Mouse (Mus musculus) CD4-positive helper T cell, adult 2 months (primary cell): ENCODE results near the gene Crocc2.
"Not testable (repeated sequence)": the region's sequence is repeated elsewhere in the genome, so short reads cannot be mapped to it uniquely, and the experiment has no call there.

ENCODE experiments used
- DNase-seq: peaks from one replicate; pipeline ENCODE4 v3.0.0-alpha.2; 2012; ENCODE audit warnings: low read depth, missing footprints, low spot score

Crocc2 gene

DNA sequence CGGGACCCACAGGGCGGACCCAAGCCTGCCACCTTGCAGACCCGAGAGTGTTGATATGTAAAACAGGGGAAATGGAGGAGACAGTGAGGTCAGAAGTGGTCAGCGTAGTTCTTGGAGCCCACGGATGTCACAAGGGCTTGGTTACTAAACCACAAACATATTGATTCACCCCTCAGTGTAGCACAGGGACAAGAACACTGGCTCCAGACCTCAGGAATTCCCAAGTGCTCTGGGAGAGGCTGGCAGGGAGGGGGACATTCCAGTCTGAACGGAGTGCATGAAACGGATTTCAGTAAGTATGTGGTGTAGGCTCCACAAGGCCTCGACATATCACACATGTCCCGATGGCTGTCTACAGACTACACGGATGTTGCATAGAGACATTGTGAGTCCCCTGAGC lies 6.6 kb upstream of the Crocc2 start:
- no peak for DNase-seq

DNA sequence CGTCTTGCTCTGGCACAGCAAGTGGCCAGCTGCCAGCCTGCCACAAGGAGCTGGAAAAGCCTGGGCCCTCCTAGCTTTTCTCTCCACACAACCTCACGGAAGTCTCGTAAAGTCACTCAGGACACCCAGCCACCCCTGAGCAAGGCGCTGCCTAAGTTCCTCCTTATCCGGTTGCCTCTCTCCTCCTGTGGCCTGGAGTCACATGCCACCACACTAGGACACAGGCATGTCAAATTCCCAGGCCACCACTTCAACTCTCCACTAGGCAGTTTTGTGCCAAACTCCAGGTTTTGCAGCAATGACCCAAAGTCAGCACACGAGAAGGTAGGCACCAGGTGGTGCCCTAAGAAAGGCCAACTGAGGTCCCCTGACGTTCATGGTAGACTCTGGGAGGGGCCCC lies 5.9 kb upstream of the Crocc2 start:
- no peak for DNase-seq

DNA sequence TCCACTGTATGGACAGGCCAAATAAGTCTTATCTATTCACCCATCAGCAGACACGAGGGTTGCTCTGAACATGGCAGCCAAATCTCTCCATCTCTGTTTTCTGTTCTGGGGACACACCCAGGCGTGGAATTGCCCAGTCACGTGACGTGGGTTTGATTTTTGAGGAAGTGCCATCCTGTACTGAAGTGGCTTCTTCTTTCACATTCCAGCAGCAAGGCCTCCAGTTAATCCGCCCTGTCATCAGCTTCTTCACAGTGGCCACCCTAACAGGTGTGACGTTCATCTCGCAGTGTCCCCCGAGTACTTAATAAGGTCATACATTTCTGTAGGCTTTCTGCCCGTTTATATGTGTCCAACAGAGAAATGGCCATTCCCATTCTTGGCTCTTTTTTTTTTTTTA lies 3.1 kb upstream of the Crocc2 start:
- no peak for DNase-seq

DNA sequence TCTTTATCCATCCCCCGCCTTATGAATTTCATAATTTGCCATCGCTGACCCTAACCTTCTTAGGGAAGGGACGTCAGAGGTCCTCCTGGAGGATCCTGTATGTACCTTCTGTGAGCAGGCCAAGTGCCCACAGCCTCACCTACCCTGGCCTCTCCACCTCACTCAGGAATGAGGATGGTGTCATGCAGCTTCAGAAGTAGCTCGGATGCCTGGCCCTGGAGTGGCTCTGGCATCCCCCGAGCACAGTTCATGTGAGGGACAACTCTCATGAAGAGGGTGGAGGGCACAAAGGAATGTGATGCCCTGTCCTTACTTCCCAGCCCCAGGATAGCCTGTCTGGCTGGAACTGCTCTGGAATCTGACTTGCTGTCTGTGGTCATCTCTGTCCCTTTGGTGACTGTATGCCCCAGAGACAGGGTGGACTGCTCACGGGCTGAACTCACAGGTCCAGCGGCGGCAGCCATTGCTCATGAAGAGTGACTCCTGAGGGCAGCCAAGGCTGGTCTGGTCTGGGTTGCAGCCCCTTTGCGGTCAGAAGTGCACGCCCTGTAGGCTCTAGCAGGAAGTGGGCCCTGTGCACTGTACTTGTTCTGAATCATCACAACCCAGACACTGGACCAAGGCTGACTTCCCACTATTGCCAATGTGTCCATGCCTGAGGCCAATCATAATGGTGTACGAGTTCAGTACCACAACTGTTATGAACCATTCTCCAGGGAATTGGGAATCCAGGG lies 2.0 kb upstream of the Crocc2 start:
- DNase-seq: no peak

DNA sequence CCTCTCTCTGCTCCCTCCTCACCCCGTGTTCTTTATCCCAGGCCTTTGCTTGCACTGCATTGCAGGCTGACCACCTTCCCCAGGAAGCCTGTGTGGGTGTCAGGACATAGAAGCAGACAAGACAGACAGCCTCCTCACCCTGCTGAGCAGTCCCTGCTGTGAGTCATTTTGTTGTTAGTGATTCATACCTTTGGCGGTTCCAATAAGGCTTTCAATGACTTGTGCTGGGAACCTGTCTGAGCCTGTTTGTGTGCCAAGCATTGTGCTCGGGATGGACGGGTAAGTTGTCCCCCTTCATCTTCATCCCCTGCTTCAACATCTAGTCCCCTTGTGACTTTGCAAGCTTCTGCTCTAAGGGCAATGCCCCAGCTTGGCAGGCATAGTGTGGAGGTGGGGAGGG lies 5.1 kb downstream of the Crocc2 start:
- no peak for DNase-seq

DNA sequence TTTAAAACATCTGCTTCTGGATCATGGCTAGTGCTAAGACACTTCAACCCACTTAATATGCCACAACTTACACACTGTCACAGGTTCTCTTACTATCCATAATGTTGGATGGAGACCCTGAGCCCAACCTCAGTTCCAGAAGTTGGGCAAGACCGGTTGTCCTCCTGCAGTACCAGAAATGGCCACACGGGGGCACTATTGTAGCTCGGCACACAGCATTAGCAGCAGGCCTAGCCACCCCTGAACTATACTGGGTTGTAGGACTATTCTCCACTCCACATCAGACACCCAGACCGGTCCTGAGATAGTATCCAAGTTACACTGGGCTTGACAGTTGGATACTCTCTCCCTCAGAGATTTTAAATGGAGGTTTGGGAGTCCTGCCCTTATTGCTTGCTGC lies 5.9 kb downstream of the Crocc2 start:
- peak; percentile 57 for DNase-seq

DNA sequence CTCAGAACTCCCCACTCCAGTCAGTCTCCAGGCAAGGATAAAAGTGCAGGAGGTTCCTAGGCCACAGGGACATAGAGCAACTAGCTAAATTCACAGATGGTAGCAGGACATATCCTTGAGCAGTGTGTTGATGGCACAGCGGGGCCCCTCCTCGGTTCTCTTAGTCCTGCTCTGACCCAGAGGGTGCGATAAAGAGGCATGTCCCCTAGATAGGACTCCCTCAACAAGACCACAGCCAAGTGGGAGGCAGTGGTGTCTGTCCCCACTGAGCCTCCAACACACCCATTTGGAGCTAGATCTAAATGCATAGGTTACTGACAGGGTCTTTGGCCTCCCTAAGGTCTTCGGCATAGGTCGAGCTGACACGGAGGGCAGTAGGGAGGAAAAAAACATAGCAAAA lies 7.3 kb downstream of the Crocc2 start:
- no peak for DNase-seq

DNA sequence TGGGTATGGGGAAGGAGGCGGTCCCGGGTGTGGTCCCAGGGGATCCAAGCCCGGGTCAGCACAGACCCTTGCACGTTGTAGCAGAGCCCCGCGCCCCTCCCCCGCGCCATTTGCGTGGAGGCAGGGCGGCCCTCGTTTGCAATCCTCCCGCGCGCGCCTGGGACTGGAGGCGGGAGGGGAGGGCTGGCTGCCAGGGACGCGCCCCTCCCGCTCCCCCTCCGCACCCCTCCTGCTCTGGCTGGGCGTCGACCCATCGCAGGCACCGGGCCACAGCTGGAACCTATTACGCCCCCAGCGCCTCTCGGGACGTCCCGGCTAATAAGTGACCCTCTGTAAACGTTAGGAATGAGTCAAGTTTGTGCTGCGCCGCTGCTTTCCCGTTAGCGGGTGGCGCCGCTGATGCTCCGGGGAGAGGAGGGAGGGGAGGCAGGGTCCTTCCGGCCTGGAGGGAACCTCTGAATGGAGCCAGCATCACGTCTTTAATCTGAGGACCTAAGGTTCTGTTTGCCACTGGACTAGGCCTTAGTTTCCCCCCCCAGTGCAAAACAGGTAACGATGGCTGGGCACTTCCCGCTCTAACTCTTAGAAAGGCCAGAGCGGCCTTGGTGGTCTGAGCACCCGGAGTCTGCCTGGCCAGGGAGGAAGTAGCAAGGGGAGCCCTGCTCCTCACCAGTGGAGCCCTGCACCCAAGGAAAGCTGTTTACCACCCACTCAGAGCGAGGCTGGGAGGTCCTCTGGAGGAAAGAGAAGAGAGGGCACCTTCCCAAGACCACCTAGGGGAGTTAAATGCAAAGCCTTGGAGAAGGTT lies 8.2 kb downstream of the Crocc2 start:
- no peak for DNase-seq

DNA sequence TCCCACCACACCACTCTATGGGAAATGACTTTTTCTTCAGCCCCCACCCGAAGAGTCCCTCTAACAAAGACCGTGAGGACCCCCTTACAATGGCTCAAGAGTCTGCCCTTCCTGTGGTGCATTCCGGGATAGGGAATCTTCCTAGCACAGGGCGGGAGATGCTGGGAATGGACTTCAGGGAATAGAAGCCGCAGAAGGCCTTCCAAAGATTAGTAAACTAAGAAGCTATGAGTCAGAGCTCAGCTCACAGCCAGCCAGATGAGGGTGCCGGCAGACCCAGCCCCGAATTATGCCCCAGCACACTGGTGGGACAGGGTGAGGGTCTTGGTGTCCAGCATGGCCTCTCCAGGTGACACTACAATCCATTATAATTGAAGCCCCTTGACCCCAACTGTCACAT lies 13.8 kb downstream of the Crocc2 start:
- DNase-seq: no peak

DNA sequence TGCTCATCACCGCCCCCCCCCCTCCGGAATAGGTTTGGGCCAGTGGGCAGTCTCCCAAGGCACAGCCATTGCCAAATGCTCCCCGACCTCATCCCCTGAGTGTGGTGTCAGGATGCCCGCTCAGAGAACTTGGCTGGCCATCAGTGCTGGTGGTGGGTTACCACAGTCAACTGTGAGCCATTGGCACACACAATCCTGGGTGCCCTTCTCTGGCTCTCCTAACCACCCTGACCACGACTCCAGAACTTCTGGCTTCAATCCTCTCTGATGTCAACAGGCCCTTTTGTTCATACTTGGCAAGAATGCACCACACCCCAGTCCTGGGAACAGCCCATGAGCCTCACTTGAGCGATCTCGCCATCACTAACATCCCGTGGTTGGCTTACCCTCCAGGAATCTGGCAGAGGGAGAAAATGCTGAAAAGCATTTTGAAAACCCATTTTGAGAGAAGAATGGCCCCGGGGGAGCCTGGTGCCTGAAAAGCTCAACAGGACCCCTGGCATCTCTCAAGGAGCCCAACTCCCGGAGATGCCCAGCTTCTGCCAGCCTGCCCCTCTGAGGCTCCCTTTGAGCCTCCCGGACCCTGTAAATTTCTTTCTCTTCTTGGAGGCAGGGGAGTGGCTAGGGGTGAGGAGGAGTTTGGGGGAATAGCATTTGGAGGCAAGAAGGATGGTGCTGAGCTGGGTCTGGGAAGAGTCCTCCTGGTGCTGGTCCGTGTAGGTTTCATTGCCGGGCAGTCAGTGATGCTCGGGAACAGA lies 15.7 kb downstream of the Crocc2 start:
- no peak for DNase-seq

DNA sequence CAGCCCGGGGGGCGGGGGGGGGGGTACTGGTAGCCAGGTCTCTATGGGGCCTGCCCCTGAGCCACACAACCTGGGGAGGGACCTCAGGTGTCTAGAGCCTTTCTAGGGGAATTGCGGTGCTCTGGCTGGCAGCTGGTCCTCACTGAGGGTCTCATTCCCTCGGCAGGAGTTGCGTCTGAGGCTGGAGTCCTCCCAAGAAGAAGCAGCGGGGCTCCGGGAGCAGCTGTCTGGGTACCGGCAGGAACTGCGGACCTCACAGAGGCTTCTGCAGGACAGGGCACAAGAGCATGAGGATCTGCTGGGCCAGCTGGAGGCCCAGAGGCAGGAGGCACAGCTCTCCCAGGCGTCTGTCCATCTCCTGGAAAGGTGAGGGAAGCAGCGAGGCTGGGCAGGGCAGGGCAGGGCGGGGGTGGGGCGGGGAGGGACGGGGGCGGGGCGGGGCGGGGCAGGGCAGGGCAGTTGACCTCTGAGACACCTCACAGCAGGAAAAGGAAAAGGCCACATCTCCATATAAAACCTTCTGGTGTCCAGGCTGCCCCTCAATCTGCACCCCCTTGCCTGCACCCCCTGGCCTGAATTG lies 22.3 kb downstream of the Crocc2 start:
- DNase-seq: no peak

DNA sequence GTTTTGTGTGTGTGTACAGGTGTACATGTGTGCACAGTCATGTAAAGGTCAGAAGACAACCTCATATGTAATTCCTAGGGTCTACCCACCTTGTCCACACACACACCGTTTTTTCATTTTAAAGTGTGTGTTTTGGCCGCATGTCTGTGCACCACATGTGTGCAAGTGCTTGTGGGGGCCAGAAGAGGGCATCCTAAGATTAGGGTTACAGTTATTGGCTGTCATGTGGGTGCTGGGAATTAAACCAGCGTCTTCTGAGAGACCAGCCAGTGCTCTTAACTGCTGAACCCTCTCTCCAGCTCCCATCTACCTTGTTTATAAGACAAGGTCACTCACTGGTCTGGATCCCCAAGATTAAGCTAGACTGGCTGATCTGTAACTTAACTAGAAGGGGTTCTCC lies 26.4 kb downstream of the Crocc2 start:
- DNase-seq: no peak

DNA sequence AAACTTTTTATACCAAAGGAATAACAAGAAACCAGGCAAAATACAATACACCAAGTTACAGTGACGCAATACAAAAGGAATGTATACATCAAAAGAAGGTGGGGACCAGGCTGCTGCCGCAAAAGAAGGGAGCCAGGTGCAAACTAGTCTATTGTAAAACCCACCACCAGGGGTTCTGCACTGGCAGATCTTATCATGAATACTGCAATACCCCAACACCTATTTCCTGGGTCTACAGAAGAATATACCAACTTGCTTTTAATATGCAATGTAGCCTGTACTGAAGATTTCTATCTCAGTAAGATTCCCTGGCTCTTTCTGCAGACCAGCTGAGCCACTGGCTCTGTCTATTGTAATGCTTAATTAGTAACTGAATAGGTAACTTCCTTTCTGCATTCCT lies 28.9 kb downstream of the Crocc2 start:
- DNase-seq: not testable (repeated sequence)

DNA sequence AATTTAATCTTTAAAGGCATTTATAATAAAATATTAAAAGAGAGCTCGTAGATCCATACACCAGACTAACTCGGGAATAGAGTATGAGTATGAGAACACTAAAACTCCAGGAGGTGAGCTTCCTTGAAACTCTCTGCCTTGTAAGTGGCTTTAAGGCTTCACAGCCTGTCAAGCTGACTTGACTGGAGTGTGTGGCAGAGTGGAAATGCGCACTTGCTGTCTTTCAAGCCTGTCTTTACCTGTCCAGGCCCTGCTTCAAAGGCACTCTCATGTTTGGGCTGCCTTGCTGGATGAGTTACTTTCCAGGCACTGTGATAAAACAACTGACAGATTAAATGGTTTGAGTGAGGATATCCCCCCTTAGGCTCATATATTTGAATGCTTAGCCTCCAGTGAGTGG lies 29.4 kb downstream of the Crocc2 start:
- no peak for DNase-seq

DNA sequence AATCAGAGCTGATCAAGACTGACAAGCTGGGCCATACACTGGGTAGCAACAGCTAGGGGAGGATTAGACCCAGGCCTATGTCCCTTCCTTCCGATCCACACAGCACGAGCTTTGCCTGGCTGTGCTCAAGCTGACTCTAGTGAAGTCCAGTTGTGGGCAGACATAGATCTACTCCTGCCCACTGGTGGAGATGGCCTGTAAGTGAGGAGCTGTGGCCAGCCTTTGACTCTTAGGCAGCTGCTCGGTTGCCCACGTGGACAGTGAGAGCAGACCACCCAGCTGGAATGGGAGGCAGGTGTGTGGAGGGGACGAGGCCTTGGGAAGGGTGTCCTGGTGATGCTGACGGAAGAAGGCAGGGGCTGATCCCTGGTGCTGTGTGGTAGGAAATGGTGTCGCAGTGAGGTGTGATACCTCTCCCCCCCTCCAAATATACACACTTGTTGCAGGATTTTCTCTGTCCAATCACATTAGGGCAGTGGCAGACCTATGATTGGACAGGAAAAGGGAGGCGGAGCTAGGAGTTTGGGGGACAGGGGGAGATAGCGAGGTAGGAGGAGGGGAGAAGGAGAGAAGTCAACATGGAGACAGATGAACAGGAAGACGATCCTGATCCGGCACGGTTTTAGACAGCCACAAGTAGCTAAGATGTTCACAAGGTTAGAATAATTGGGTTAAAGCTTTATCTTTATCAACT lies 37.9 kb downstream of the Crocc2 start:
- DNase-seq: no peak

DNA sequence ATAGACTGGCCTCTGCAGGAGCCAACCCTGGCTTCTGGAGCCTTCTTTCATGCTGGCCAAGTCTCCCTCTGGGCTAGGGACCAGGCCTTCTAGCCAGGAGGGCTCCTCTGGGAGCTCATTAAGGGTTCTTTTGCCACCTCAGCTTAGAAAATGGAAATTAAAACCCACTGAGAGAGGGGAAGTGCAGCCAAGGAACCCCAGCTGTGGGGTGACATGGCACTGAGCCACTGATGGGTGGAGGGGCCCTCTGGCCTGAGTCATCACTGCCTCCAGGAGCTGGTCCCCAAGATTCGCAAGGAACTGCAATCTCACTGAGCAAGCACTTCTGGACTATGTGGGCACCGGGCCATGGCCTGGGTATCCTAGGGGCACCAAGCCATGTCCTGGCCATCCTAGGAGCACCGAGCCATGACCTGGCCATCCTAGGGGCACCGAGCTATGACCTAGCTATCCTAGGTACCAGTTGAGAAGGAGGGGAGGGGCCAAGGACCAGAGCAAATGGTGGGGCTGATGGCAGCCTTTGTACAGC lies 39.1 kb downstream of the Crocc2 start:
- no peak for DNase-seq

DNA sequence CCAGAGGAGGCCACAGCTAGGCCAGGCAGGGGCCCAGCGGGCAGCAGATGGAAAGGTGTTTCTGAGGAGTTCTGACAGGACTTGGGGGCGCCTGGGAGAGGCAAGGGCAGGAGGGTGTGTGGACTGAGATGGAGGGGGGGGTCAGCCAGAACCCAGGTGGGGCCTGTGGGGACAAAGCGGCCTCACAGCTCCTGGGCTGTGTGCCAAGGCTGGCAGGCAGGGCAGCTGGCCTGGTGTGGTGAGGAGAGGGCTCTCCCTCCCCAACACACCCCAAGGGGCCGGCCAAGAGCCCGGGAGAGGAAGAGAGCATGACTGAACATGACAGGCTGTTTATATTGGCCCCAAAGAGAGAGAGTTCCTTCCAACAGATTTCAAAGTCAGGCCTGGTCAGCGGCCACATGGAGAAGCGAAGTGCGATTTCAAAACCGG lies 41.7 kb downstream of the Crocc2 start:
- DNase-seq: no peak

DNA sequence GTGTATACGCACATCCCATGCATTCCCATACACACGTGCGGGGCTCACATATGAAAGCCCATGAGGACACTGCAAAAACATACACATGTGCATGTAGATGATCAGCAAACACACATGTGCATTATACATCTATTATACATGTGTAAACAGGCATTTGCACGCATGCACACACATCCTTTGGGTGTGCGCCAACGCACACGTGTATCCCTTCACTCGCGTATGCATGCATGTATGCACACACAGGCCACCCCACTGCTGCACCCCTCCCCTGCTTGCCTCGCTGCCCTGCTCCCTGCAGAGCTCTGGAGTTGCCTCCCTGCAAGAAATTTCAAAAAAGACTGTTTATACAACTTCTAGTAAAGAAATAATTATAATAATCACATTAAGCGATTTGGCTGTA lies 42.5 kb downstream of the Crocc2 start:
- DNase-seq: no peak

DNA sequence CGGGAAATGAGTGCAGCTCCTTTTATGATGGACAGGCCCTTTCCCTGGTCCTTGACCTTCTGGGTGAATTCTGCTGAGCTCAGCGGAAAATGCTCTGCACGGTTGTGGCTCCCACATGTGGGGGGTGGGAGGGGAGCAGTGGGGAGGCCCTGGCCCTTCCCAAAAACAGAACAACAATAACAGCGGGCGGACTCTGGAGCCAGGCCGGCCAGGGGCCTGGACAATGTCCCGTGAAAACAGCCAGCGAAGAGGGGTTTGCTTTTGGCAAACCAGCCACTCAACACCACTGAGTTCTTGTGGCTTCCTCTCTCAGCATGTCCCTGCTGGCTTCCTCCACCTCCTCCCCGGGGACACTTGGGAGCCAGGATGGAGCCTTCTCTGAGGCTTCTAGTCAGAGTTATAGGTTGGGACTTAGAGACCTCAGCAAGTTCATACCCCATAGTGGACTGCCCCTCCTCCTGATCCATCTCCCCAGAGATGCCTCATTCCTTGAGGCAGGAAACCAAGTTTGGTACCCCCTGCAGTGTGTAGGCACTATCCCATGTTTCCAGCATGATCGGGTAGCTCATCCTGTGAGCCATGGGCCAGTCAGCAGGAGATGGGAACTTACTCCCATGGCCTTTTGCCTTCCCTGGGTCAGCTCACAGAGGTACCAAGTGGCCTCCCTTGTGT lies 43.2 kb downstream of the Crocc2 start:
- DNase-seq: no peak

DNA sequence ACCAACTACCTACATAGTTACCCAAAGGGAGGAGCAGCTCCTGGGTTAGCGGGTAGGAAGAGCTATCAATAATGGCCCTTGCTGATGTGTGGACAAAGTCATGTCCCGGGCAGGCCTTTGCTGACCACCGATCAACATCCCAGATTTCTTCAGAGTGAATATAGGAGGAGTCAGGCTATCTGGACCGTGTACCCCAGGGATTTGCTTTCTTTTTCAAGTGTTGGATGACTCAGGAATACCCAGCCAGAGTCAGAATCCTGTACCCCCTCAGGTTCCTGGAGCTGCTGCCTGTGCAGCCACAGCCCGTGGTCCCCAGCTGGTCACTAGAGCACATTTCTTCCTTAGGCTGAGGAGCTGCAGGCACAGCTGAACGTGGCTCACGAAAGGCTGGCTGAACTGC lies 43.9 kb downstream of the Crocc2 start:
- DNase-seq: no peak

DNA sequence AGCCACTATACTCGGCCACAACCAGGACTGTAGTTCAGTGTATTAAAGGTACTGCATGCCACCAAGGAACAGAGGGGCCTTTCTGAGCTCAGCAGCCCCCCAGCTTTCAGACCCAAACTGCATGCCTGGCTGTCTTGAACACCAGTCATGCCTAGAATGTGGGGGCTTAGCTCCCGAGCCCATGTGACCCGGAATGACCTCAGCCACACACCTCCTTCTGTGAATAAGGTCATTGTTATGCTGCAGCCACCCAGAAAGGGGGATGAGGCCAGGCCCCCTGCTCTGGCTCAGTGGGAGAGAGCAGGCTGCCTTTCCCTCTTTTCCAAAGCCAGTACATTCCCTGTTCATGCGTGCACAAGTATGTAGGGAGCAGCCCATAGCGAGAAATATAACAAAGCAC lies 46.1 kb downstream of the Crocc2 start:
- no peak for DNase-seq
